Mouse (Mus musculus) G1E (cell line): Measurements from ENCODE around the gene Calcoco2. TPM values are rescaled to one million over a fixed set of nuclear protein-coding genes. Genes with fewer than 3 reads are reported as not detected.

ENCODE experiments used
- ATAC-seq: 2 replicates; pipeline ENCODE4 v1.8.0; 2016; ENCODE audit warnings: mild to moderate bottlenecking; ENCODE audit not compliant: insufficient number of reproducible peaks, poor library complexity, low FRiP score, severe bottlenecking; ENCODE audit errors: extremely low read depth
- DNase-seq: peaks from one replicate; pipeline ENCODE4 v3.0.0; 2012; ENCODE audit warnings: low spot score
- H3K27me3 ChIP-seq: 2 replicates; pipeline ENCODE4 v1.6.1; 2012; ENCODE audit warnings: mild to moderate bottlenecking, low read length, inconsistent platforms; ENCODE audit not compliant: insufficient read depth
- H3K36me3 ChIP-seq: replicated peaks from 2 replicates; pipeline ENCODE3; 2012; ENCODE audit warnings: mild to moderate bottlenecking, inconsistent platforms
- H3K4me1 ChIP-seq: 2 replicates; pipeline ENCODE4 v1.6.1; 2012; ENCODE audit warnings: low read depth, low read length, inconsistent platforms, mixed read lengths; ENCODE audit not compliant: insufficient read depth
- H3K4me3 ChIP-seq: 2 replicates; pipeline ENCODE4 v1.5.1; 2012; ENCODE audit warnings: low read depth, mild to moderate bottlenecking, inconsistent platforms, low read length, moderate library complexity, mixed read lengths
- H3K9me3 ChIP-seq: replicated peaks from 2 replicates; pipeline ENCODE4 v1.6.1; 2012; ENCODE audit warnings: inconsistent platforms
- CTCF ChIP-seq: IDR thresholded peaks from 2 replicates; pipeline ENCODE4 v1.5.1; 2012; ENCODE audit warnings: low read depth, low read length, inconsistent platforms, mixed read lengths
- GATA1 ChIP-seq: IDR thresholded peaks from 2 replicates; pipeline ENCODE4 v1.6.1; 2012; ENCODE audit warnings: borderline replicate concordance, low read length, inconsistent platforms, mixed read lengths
- GATA2 ChIP-seq: IDR thresholded peaks from 2 replicates; pipeline ENCODE4 v1.6.1; 2012; ENCODE audit warnings: low read depth, low read length, inconsistent platforms, borderline replicate concordance
- POLR2AphosphoS5 ChIP-seq: IDR thresholded peaks from 2 replicates; pipeline ENCODE4 v1.6.1; 2012; ENCODE audit warnings: low read depth, low read length, inconsistent platforms; ENCODE audit not compliant: insufficient replicate concordance
- TAL1 ChIP-seq: conservative IDR thresholded peaks from 2 replicates; pipeline ENCODE4 v1.6.1; 2012; ENCODE audit warnings: low read depth, low read length, inconsistent platforms, mixed read lengths
- polyA plus RNA-seq: library from polyadenylated mRNA; stranded (reverse); fragments of >175 nt; gene quantifications from 2 replicates; pipeline ENCODE4 v1.2.3, GENCODE M21; 2012
- total RNA-seq, 2 experiments: library from RNA; stranded (forward) in 1 of 2; stranded (reverse) in 1 of 2; fragments of 200-1000 nt in 1 of 2; fragments of >200 nt in 1 of 2; fragmentation: Nextera tagmentation in 1 of 2; gene quantifications; 2 replicates each; pipeline ENCODE4 v1.2.3; 2014 to 2017

Gene Calcoco2
- total RNA-seq (2014; fragmentation: Nextera tagmentation), result not detected in 2 replicates
- not detected in 2 replicates for total RNA-seq (2017)
- not detected in 2 replicates for polyA plus RNA-seq

DNA sequence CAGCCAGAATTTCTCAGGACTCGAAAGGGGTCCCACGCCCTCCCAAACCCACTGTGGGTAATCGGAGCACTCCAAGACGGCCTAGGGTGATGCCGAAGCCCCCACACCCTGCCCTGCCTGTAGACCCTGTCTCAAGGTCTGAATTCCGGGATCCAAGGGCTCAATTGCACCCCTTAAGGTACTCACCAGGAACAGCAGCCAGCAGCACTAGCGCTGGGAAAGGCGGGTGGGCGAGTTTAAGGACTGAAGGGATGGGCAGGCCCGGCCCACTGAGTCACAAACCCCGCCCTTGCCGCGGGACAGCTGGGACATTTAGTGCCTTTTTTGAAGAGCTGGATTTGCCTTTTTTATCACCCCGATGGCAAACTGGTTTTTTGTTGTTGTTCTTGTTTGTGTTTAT, at the start of gene Calcoco2:
Gene Calcoco2 (minus strand): TSS at position 214 of the 400 bp plus-strand sequence.
- no peak for ATAC-seq
- TF ChIP-seq GATA2 (no peak), GATA1 (no peak)
- no peak within 1 kb of the TSS for H3K4me3 ChIP-seq
- H3K9me3 ChIP-seq, result no peaks in the 10 kb centered on the region
- no peaks in the 10 kb centered on the region for H3K4me1 ChIP-seq
- H3K27me3 ChIP-seq, result peaks cover 9% of the 10 kb centered on the region
- DNase-seq, result no peak
- H3K36me3 ChIP-seq, result no peaks in the 10 kb centered on the region

DNA sequence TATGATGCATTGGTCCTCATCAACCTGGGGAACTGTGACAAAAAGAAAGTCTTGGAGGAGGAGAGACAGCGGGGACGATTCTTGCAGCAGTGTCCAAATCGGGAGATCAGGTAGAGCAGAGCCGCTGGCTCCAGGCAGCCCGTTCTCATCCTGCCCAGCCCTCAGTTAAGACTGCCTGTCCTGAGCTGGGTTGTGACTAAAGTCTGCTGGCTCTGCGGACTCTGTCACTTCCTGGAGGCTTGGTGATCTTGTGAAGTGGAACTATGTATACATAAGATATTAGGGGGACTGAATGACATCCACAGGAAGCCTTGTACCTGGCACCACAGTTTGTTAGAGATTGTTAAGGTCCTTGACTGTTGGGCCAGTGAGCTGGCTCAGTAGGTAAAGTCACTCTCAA, 35.7 kb upstream of the Calcoco2 start:
- Histone ChIP-seq H3K4me1 (0 out of 2 replicates have a peak, but pooled peaks cover 9% of the 10 kb centered on the region), H3K4me3 (no peak overlapping the region), H3K36me3 (no peaks in the 10 kb centered on the region), H3K27me3 (peaks cover 72% of the 10 kb centered on the region), H3K9me3 (no peaks in the 10 kb centered on the region)
- ATAC-seq (no peak), DNase-seq (no peak)
- no peak for TF ChIP-seq POLR2AphosphoS5
- TF ChIP-seq CTCF, result no peak
- no peak for TF ChIP-seq GATA2
- TF ChIP-seq GATA1, result no peak
- TF ChIP-seq TAL1, result no peak

DNA sequence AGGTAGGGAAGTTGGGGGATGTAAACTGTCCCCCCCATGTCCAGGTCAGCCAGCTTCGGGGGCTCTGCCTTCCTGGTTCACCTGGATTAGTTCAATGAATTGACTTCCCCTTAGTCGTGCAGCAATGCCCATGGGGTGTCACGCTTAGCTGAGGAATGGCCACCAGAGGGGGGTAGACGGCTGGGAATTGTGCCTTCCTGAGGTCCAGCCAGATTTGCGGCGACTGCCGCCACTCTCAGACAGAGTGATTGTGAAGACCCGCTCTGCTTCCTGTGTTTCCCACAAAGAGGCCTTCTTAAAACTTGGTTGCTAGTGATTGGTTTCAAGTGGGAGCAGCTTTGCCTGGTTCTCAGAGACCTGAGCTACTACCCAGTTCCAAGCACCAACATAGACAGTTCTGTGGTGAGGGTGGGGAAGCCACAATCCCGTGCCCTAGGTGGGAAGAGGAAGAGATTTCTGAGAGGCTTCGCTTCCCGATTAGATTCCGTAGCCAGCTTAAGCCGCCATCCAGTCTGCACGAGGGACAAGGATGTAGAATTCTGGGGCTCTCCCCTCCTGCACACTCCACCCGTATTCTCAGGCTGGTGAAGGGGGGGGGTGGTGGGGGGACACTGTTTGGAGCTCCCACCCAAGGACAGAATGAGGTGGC, 34.0 kb upstream of the Calcoco2 start:
- Histone ChIP-seq H3K4me3 (no peak overlapping the region), H3K9me3 (no peaks in the 10 kb centered on the region), H3K4me1 (peaks cover 5% of the 10 kb centered on the region; the same call in 1 of the 2 replicates), H3K27me3 (peaks cover 61% of the 10 kb centered on the region), H3K36me3 (no peaks in the 10 kb centered on the region)
- TF ChIP-seq GATA1 (no peak), CTCF (peak; percentile 46), GATA2 (no peak)
- DNase-seq (peak; percentile 72), ATAC-seq (no peak)

- ATAC-seq (no peak), DNase-seq (no peak)
- no peak for TF ChIP-seq TAL1
- Histone ChIP-seq H3K9me3 (no peaks in the 10 kb centered on the region), H3K36me3 (no peaks in the 10 kb centered on the region), H3K27me3 (peaks cover 59% of the 10 kb centered on the region), H3K4me1 (peaks cover 5% of the 10 kb centered on the region), H3K4me3 (no peak overlapping the region)
Observed at GRCm38 (mm10) chr11:96143766-96144165, 32.0 kb upstream of the Calcoco2 start.

GRCm38 (mm10) chr11:96140726-96141175, 29.0 kb upstream of the Calcoco2 start:
- no peak for DNase-seq
- TF ChIP-seq GATA1 (no peak), POLR2AphosphoS5 (no peak), GATA2 (no peak), CTCF (no peak), TAL1 (no peak)
- Histone ChIP-seq H3K27me3 (peaks cover 49% of the 10 kb centered on the region), H3K9me3 (no peaks in the 10 kb centered on the region), H3K4me3 (no peak overlapping the region), H3K4me1 (peaks cover 5% of the 10 kb centered on the region), H3K36me3 (no peaks in the 10 kb centered on the region)
- ATAC-seq, result no peak

- Histone ChIP-seq H3K27me3 (peaks cover 48% of the 10 kb centered on the region), H3K4me3 (no peak overlapping the region), H3K36me3 (no peaks in the 10 kb centered on the region), H3K9me3 (no peaks in the 10 kb centered on the region), H3K4me1 (peaks cover 7% of the 10 kb centered on the region)
- DNase-seq (no peak), ATAC-seq (no peak)
- no peak for TF ChIP-seq GATA1
- TF ChIP-seq GATA2, result no peak
- no peak for TF ChIP-seq CTCF
- TF ChIP-seq TAL1, result no peak
- TF ChIP-seq POLR2AphosphoS5, result no peak
Observed at GRCm38 (mm10) chr11:96135847-96136246, 24.1 kb upstream of the Calcoco2 start.

GRCm38 (mm10) chr11:96133239-96133865, 21.6 kb upstream of the Calcoco2 start, which contains the start of gene Ttll6:
Ttll6 (plus strand) TSS chr11:96133786.
- DNase-seq, result peak; percentile 21
- Histone ChIP-seq H3K4me3 (no peak within 1 kb of the TSS), H3K27me3 (peaks cover 47% of the 10 kb centered on the region), H3K4me1 (peaks cover 6% of the 10 kb centered on the region; the same call in 1 of the 2 replicates), H3K36me3 (no peaks in the 10 kb centered on the region), H3K9me3 (no peaks in the 10 kb centered on the region)
- ATAC-seq, result no peak
- TF ChIP-seq GATA1 (no peak), CTCF (peak; percentile 88), TAL1 (no peak), POLR2AphosphoS5 (no peak), GATA2 (no peak)
